Mouse (Mus musculus) hindbrain, embryonic 14.5 days (tissue): ENCODE measurements at regions not wholly inside any gene's neighbourhood (a gene's known extent, or its start where the extent isn't known, plus 50 kb on each side); places are given as distances from the start of the nearest gene placed in this dataset.

Source experiments
- ATAC-seq: fragments of 200-750 bp; cut with Nextera tagmentation; 2 replicates; pipeline ENCODE4 v1.8.0; 2017; ENCODE audit warnings: moderate number of reproducible peaks, mild to moderate bottlenecking, moderate TSS enrichment, moderate library complexity; ENCODE audit not compliant: low FRiP score
- DNase-seq: peaks from one replicate; pipeline ENCODE4 v3.0.0-alpha.2; 2015; ENCODE audit warnings: low spot score
- H3K27ac ChIP-seq: fragments of 300-500 bp; sonication (generic); 2 replicates; pipeline ENCODE4 v1.5.1; 2014; ENCODE audit warnings: mild to moderate bottlenecking, moderate library complexity
- H3K27me3 ChIP-seq: fragments of 300-500 bp; sonication (generic); 2 replicates; pipeline ENCODE4 v1.6.1; 2014; ENCODE audit warnings: mild to moderate bottlenecking, low read length, mixed read lengths; ENCODE audit not compliant: control insufficient read depth, insufficient read depth
- H3K36me3 ChIP-seq: fragments of 300-500 bp; sonication (generic); replicated peaks from 2 replicates; pipeline ENCODE4 v1.6.1; 2014; ENCODE audit not compliant: control insufficient read depth, insufficient read depth
- H3K4me1 ChIP-seq: fragments of 300-500 bp; sonication (generic); replicated peaks from 2 replicates; pipeline ENCODE4 v1.6.1; 2014; ENCODE audit warnings: antibody characterized with exemption, low read length, mixed read lengths; ENCODE audit not compliant: control insufficient read depth, insufficient read depth
- H3K4me2 ChIP-seq: fragments of 300-500 bp; sonication (generic); replicated peaks from 2 replicates; pipeline ENCODE4 v1.6.1; 2014; ENCODE audit warnings: mild to moderate bottlenecking, moderate library complexity
- H3K4me3 ChIP-seq: fragments of 300-500 bp; sonication (generic); replicated peaks from 2 replicates; pipeline ENCODE4 v1.5.1; 2014; ENCODE audit warnings: mild to moderate bottlenecking, low read length
- H3K9ac ChIP-seq: fragments of 300-500 bp; sonication (generic); 2 replicates; pipeline ENCODE4 v1.6.1; 2014
- H3K9me3 ChIP-seq: fragments of 300-500 bp; sonication (generic); 2 replicates; pipeline ENCODE4 v1.6.1; 2016; ENCODE audit warnings: low read length; ENCODE audit not compliant: control insufficient read depth
- WGBS: fragments of 180-500 bp; shearing (Covaris S2); extraction: QIAGEN DNeasy Blood & Tissue Kit; methylation state at CpG from one replicate; pipeline ENCODE4 v1.1.7; 2014; 5-methylcytosine and 5-hydroxymethylcytosine counted together

DNA sequence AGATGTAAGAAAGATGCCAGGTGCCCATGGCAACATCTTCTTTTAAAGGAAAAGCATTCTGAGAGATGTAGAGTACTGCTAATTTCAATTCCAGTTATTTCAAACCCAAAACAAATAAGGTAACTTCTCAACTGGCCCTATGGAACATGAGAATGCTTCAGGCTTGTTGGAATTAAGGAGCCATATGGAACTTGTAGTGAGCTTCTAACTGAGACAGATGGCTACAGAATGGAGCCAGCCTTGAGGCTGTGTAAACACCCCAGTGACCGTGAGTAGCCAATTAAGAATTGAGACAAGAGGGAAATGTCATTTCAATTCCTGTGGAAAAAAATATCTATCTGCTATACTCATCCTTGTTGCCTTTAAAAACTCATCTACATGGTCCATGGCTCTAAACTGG is 769.0 kb upstream of the Marcks start:
- Histone ChIP-seq H3K27me3 (no peaks in the 10 kb centered on the region), H3K4me2 (no peak overlapping the region), H3K27ac (no peak overlapping the region), H3K9ac (no peak overlapping the region), H3K36me3 (no peaks in the 10 kb centered on the region), H3K4me3 (no peak overlapping the region), H3K4me1 (no peaks in the 10 kb centered on the region), H3K9me3 (no peaks in the 10 kb centered on the region)
- peak; percentile 36 for DNase-seq
- ATAC-seq = no peak; the same call in 1 of the 2 replicates
- 29% methylated on average over 1 of the region's 1 CpGs for WGBS

DNA sequence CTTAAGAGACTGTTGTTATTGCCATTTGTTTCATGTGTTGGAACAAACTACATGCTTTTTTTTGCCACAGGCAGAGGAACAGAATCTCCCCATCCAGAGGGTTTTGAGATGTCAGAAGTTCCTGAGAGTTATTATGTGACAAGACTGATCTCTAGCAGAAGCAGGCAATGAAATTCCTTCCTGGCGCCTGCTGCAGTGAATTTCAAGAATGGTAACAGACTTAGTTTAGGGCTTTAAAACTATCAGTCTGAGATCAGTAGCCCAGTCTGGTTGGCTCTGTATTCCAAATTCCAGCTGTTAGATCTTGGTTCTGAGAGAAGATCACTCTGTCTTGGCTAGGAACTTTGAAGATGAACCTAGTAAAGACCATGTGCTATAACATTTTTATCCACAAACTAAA is 749.2 kb upstream of the Marcks start:
- no peak for DNase-seq
- H3K27me3 ChIP-seq = no peaks in the 10 kb centered on the region
- no peak overlapping the region for H3K4me3 ChIP-seq
- no peak overlapping the region for H3K9ac ChIP-seq
- no peak overlapping the region for H3K4me2 ChIP-seq
- no peaks in the 10 kb centered on the region for H3K36me3 ChIP-seq
- no peak overlapping the region for H3K27ac ChIP-seq
- no peaks in the 10 kb centered on the region for H3K9me3 ChIP-seq
- no peak for ATAC-seq
- 90% methylated on average over 1 of the region's 1 CpGs for WGBS
- H3K4me1 ChIP-seq = no peaks in the 10 kb centered on the region

DNA sequence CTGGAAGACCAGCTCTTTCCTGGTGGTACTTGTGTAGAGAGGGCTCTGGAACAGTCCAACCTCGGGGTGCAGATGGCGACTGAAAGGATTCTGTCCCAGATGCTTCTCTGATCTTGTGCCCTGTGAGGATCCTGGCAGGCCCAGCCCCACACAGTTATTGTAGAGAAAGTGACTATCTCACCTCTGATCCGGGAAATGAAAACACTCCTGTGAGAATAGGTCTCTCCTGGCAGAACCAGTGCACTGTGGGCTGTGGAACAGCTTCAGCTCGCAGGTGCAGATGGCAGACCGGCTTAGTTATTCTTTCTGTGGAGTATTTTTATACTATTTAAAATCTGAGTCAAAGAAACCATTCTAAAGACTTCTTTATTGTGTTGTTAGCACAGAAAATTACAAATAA is 742.1 kb upstream of the Marcks start:
- Histone ChIP-seq H3K4me3 (no peak overlapping the region), H3K9me3 (no peaks in the 10 kb centered on the region), H3K4me1 (no peaks in the 10 kb centered on the region), H3K27ac (no peak overlapping the region), H3K4me2 (no peak overlapping the region), H3K27me3 (no peaks in the 10 kb centered on the region), H3K36me3 (no peaks in the 10 kb centered on the region), H3K9ac (no peak overlapping the region)
- ATAC-seq (no peak), DNase-seq (no peak)
- WGBS = 89% methylated on average over 5 of the region's 5 CpGs

DNA sequence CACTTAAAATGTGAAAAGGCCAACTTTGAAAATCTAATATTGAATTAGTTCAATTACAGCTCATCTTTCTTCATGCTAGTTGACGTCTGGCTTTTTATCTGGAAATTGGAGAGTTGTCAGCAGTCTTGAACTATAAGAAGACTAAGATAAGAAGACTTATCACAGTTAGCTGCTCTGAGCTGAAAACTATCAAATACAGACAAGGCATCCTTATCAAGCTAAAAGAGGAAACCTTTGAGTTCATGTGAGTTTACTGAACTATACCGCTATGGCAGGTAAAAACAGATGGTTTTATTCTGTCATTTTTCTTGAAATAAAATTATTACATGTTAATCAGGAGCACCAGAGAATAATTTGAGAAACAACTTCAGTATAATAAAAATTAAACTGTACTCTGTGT is 735.2 kb upstream of the Marcks start:
- 90% methylated on average over 2 of the region's 2 CpGs for WGBS
- H3K9me3 ChIP-seq = no peaks in the 10 kb centered on the region
- no peak overlapping the region for H3K27ac ChIP-seq
- no peak overlapping the region for H3K4me3 ChIP-seq
- ATAC-seq (no peak), DNase-seq (no peak)
- H3K4me1 ChIP-seq = no peaks in the 10 kb centered on the region
- no peaks in the 10 kb centered on the region for H3K36me3 ChIP-seq
- H3K9ac ChIP-seq = no peak overlapping the region
- H3K27me3 ChIP-seq = no peaks in the 10 kb centered on the region
- H3K4me2 ChIP-seq = no peak overlapping the region

DNA sequence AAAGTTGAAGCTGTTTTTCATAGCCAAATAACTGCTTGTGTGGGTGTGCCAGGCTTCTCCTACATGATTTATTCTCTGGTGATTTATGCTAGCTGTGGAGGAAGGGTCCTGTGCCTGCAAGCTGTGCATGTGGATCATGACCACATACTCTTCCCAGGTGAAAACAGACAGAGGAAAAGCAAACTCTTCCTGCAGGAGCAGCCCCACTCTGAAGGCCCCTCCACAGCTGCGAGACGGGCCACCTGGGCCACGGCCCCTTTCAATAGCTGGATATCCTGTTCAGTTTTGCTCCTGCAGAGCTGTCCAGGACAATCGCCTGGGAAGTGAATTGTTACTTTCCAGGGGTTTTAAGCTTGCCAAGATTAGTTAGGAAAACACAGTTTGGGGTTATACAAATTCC is 722.3 kb upstream of the Marcks start:
- Histone ChIP-seq H3K9ac (no peak overlapping the region), H3K4me2 (no peak overlapping the region), H3K27ac (no peak overlapping the region), H3K27me3 (no peaks in the 10 kb centered on the region), H3K9me3 (no peaks in the 10 kb centered on the region), H3K4me1 (no peaks in the 10 kb centered on the region), H3K4me3 (no peak overlapping the region), H3K36me3 (no peaks in the 10 kb centered on the region)
- DNase-seq (no peak), ATAC-seq (no peak)
- WGBS = 65% methylated on average over 4 of the region's 4 CpGs

DNA sequence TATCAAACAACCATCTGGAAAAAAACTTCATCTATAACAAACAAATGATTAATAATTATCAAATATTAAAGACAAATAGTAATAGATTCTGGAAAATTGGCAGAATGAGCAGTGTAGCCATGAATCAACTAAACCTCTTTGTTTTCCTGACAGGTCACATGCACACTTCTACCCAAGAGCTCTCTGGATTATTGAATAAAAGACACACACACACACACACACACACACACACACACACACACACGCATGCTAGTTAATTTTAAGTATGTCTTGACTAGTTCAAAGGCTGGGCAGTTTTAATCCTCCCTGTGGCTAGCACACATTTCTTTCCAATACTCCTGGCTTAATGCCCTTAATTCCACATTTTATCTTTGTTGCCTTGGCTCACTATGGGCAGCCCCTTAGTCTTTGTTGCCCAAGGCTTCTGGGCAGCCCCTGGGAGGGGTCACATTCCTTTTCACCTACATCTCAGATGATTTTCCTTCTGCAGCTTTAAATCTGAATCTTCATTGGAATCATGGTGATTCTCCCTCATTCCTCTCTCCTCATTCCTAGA is 710.6 kb upstream of the Marcks start:
- no peaks in the 10 kb centered on the region for H3K4me1 ChIP-seq
- H3K4me3 ChIP-seq = no peak overlapping the region
- DNase-seq (no peak), ATAC-seq (peak; percentile 37; the same call in 1 of the 2 replicates)
- no peak overlapping the region for H3K27ac ChIP-seq
- no peak overlapping the region for H3K4me2 ChIP-seq
- H3K9ac ChIP-seq = no peak overlapping the region
- H3K36me3 ChIP-seq = no peaks in the 10 kb centered on the region
- WGBS = 79% methylated on average over 1 of the region's 1 CpGs
- no peaks in the 10 kb centered on the region for H3K27me3 ChIP-seq
- H3K9me3 ChIP-seq = no peaks in the 10 kb centered on the region

DNA sequence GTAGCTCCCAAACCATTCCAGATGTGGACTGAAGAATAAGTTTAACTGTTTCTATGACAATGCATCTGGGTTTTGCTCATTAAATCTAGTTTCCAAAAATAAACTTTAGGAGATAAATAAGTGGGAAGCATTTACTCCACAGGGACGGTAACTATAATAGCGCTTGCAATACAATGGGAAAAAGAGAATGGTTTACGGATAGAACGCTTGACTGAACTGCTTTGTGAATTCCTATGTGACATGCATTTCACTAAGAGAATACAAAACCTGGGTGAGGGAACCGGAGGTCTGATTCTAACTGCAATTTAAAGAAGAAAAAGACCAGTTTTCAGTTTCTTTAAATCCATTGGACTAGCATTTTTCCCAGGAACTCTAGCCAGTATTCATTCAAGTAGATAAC is 704.1 kb upstream of the Marcks start:
- 15% methylated on average over 5 of the region's 5 CpGs for WGBS
- no peak for ATAC-seq
- H3K9me3 ChIP-seq = no peaks in the 10 kb centered on the region
- H3K4me2 ChIP-seq = no peak overlapping the region
- H3K36me3 ChIP-seq = no peaks in the 10 kb centered on the region
- no peaks in the 10 kb centered on the region; the same call in 1 of the 2 replicates for H3K4me1 ChIP-seq
- no peak overlapping the region for H3K9ac ChIP-seq
- no peak for DNase-seq
- no peaks in the 10 kb centered on the region for H3K27me3 ChIP-seq
- no peak overlapping the region for H3K4me3 ChIP-seq
- no peak overlapping the region for H3K27ac ChIP-seq

DNA sequence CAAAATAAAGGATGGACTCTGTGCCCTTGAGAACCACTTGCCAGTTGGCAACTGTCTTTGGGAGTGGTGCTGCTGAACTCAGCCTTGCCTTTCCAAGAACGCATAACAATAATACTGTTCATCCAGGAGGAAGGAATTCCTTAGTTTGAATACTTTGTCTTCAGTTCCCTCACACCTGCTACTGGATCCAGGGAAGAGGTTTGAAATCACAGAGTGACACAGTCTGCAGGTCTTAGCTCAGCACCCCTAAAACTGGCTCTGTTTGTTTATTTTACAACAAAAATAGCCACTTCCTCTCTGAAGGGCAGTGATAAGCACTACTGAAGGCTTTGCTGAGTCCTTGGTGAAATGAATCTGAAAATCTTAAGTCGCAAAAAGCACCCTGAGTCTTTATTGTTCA is 703.1 kb upstream of the Marcks start:
- DNase-seq = no peak
- no peaks in the 10 kb centered on the region for H3K9me3 ChIP-seq
- H3K27ac ChIP-seq = no peak overlapping the region
- H3K27me3 ChIP-seq = no peaks in the 10 kb centered on the region
- WGBS = 35% methylated on average over 2 of the region's 2 CpGs
- no peaks in the 10 kb centered on the region for H3K36me3 ChIP-seq
- no peak overlapping the region for H3K4me2 ChIP-seq
- ATAC-seq = no peak
- H3K9ac ChIP-seq = no peak overlapping the region
- H3K4me1 ChIP-seq = no peaks in the 10 kb centered on the region; the same call in 1 of the 2 replicates
- H3K4me3 ChIP-seq = no peak overlapping the region

DNA sequence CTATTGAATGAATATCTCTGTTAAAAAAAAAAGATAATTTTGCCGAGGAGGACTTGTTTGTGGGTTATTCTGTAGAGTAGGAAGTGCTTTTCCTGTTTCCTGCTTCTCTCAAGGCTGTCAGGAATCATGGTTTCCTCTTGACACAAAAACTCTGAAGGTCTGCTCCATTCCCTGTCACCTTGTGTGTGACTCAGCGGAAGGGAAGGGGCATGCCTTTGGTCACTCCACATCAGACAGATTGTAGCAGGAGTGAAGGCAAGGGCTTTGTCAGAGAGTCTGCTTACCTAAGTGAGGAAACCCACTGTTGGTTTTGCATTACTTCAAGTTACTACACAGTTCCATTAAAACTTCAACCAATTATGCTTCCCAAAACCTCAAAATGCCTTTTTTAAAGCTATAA is 699.0 kb upstream of the Marcks start:
- no peak for ATAC-seq
- no peak overlapping the region for H3K4me3 ChIP-seq
- 82% methylated on average over 2 of the region's 2 CpGs for WGBS
- no peak for DNase-seq
- no peaks in the 10 kb centered on the region for H3K9me3 ChIP-seq
- H3K27ac ChIP-seq = no peak overlapping the region
- no peak overlapping the region for H3K4me2 ChIP-seq
- no peaks in the 10 kb centered on the region for H3K36me3 ChIP-seq
- no peak overlapping the region for H3K9ac ChIP-seq
- no peaks in the 10 kb centered on the region for H3K4me1 ChIP-seq
- H3K27me3 ChIP-seq = no peaks in the 10 kb centered on the region

DNA sequence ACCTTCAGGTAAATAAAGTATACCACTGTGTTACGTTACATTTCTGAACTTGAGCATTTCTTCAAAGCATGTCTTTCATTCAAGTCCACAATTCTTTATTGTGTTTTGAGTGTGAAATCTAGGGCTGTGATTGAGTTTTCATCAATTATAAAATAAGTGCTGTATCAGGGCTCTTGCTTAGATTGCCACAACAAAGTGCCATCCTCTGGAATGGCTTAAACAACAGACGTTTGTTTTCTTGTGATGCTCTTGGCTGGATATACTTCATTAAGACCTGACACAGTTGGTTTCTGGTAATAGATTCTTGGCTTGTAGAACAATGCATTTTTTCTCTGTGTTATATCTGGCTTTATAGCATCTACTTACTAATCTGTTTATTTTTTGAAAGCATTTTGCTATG is 674.3 kb upstream of the Marcks start:
- Histone ChIP-seq H3K4me3 (no peak overlapping the region), H3K4me2 (no peak overlapping the region), H3K36me3 (no peaks in the 10 kb centered on the region), H3K9me3 (no peaks in the 10 kb centered on the region), H3K27ac (peak overlapping the region; percentile 63), H3K9ac (no peak overlapping the region), H3K4me1 (peaks cover 11% of the 10 kb centered on the region), H3K27me3 (no peaks in the 10 kb centered on the region)
- DNase-seq (no peak), ATAC-seq (peak; percentile 17; the same call in 1 of the 2 replicates)
- 32% methylated on average over 2 of the region's 2 CpGs for WGBS
